Mouse (Mus musculus) forelimb bud, embryonic 11.5 days (tissue): ENCODE results near the gene Mylk.

Source experiments
- DNase-seq: peaks from one replicate; pipeline ENCODE4 v3.0.0-alpha.2; 2012; ENCODE audit warnings: low read depth, low spot score

The Mylk gene

DNA sequence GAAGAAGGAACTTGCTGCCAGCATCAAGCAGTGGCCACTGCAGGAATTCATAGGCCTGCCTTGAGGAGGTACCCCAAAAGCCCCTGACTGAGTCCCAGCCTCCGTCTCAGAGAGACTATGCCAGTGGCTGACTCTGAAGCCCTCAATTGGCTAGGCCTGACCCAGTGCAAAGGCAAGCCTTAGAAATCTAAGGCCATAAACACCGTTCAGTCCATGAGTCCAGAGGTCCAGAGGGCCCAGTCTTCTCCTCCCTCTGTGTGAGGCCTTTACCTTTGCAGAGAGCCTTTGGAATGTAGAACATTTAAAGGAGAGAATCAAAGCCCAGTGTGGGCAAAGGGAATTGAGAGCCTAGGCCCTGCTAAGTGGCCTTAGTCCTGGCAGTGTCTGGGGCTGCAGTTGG is 193.2 kb downstream of the Mylk start:
- DNase-seq = no peak

DNA sequence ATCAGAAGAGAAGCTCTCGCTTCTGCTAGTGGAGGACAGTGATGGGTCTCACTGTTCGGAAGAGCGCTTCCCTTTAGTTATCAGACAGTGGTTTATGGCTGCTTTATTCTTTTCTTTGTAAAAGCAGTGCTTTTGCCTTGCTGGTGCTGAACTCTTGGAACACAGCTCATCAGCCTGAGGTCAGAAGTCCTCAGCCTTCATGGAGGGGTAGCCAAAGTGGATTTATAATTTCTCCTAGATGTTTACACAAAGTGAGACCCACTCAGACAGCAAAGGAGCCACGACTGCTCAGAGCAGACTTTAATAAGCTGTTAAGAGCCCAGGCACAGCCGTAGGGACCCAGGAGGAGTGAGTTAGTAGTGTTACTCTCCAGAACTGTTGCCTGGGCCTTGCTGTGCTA is 194.9 kb downstream of the Mylk start:
- no peak for DNase-seq

DNA sequence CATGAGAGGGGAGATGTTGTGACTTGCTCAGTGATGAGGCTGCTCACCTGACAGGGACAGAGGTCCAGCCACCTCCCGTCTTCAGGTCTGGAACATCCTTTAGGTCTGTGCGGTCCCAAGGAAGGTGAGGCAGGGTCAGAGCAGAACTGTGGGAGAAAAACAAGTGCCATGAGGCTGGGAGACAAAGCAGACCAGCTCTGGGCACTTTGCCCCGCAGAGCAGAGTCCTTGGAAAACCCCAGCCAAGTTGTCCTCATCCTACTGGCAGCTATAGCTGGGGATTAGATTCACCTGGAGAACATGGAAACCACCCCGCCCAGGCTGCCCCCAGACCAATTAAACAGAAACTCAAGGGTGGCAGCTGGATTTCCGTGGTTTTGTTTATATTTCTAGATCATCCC is 195.4 kb downstream of the Mylk start:
- no peak for DNase-seq

DNA sequence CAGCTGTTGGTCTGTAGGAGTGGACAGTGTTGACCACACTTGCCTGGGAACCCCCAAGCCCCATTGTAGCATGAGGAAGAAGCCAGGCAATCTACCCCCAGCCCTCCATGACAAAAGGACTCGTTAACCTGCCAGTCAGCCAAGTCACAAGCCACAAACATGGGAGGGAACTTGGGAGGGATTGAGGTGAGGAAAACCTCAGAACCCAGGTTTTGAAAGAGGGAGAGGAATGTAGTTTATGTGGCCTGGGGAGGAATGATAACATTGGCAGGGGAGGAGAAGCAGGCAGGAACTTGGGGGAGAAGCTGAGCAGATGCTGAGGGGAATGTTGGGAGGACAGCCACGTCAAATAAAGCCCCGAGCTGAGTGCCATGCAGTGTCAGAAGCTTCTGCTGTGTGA is 196.9 kb downstream of the Mylk start:
- DNase-seq = no peak

DNA sequence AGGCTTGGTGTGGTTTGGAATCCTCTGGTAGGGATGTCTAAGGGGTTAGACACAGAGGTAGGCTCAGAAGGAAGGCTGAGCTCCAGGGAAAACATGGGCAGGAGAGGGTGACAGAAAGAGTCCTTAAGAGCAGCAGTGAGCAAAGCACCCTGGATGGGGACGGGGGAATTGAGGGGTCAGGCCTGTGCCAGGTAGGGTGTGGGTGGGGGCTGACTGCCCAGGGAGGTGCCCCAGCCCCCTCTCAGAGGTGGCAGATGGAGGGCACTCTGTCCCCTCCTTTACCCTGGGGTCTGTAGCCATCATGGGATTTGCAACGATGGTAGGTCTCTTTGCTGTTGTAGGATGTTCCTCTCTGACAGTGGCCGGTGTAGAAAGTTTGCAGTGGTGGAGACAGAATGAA is 201.3 kb downstream of the Mylk start:
- no peak for DNase-seq

DNA sequence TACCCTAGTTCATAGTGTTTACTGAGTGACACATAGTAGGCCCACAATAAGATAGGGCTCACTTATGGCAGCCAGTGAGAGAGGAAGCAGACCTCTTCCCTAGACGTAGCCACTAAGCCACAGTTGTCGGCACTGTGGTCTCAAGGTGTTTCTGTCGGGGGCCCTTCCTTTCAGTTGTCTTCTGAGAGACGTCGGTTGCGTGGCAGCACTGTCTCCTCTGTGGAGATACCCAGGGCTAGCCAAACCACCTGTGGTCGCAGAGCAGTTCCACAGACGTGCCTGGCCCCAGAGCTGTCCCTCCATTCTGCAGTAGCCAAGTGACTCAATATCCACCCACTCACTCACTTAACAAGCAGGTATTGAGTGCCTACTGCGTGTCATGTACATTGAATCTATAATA is 205.9 kb downstream of the Mylk start:
- DNase-seq = no peak

DNA sequence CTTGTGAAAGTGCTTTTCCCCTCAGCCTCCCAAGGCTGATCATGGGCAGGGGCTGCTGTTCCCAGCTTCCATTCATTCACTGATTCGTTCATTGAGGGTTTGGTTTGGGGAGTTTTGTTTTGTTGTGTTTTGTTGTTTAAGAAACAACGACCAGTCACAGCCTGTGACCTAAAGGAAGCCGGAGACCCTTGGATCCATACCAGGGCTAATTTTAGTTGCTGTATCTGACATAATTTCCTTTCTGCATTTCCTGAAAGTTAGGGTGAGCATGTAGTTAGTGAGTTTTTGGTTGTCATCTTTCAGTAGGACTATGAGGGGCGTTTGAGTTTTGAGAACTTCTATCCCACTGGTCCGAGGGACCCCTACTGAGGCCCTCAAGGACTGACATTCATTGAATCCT is 207.2 kb downstream of the Mylk start:
- DNase-seq = no peak

DNA sequence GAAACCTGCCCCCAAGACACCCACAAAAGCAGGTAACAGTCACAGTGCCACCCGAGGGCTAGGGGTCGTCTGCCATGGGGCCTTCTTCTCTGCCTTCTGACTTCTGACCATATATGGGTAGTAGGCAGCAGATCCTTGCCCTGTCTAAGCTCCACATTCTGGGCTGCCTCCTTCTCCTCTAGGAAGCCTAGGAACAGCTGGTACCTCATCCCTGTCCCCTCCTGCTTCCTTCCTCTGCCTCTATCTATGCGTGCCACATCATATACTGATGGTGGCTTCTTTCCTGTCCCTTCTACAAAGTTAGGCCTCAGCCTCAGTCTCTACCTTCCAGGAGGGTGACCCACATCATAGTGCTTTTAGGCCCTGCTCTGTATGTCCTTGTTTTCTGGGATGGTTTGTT is 207.8 kb downstream of the Mylk start:
- no peak for DNase-seq

DNA sequence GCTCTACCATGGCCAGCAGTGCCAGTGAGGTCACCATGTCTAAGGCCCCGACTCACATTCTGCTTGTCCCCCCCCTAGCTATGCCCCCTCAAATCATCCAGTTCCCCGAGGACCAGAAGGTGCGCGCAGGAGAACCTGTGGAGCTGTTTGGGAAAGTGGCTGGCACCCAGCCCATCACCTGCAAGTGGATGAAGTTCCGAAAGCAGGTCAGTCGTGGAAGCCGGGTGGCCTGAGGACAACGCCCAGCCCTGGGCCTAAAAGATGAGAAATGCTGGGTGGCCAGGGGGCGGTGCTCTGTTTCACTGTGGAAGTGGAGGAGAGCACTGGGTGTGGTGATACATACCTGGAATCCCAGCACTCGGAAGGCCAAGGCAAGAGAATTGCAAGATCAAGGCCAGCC is 208.5 kb downstream of the Mylk start:
- DNase-seq = no peak

DNA sequence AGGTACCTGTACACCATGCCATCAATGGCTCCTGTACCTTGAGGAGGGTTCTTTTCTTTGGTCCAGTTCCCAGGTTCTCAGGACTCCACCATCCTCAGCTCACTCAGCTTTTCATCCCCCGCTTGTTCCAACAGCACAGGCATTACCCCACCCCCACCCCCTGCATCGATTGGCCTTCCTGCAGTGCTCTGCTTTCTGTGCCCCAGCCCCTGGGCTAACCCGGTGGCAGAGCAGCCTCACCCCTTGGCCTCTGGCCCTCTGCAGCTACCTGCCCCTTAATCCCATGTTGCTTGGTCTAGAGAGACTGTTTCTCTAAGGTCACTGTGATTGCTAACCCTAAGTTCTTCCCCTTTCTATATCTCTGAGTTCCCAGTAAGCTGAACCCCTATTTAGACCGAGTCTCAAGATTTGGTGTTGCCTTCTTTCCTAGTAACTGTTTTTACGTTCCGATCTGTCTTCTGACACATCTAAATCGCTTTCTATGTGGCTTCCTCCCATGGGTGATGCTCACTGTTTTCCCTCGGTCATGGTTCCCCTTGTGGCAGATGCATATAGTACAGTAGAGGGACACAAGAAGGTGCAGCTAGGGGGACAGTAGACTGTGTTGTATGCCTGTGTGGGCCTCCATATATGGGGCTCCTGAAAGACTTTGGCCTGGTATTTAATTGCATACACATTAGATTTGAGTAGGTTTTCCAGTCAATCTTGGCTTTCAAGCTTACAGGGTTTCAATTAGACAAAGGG is 212.6 kb downstream of the Mylk start:
- no peak for DNase-seq

DNA sequence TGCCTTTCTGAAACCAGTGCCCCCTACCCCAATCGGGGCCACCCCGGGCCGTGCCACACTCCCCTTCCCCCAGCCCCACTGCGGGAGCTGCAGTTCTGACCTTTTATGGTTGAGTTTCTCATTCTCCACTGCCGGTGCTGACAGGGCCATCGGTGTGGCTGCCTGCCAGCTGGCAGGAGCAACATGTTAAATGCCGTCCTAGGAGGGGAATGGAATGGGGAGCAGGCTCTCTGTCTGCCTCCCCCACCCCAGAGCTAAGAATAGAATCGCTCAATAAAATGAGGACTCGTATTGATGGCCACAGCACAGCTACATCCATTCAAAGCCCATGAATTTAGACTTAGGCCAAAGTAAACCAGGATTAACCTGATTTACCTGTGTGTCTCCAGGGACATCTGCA is 213.7 kb downstream of the Mylk start:
- no peak for DNase-seq

DNA sequence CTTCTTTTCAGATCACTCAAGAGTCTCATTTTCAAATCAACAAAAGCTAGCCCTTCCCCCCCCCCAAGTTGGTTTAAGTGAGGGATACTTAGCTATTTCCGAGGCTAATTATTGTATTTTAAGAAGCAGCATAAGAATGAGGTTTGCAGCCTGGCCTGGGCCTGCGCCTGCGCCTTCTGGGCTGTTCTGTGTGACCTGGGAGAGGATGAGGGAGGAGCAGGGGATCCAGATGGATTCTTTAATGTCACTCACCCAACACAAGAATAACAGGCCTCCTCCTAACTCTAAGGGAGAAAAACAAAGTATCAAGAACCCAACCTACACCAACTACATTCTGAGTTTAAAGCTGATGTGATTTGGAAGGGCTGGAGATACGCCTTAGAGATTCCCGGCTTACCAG is 214.3 kb downstream of the Mylk start:
- no peak for DNase-seq

DNA sequence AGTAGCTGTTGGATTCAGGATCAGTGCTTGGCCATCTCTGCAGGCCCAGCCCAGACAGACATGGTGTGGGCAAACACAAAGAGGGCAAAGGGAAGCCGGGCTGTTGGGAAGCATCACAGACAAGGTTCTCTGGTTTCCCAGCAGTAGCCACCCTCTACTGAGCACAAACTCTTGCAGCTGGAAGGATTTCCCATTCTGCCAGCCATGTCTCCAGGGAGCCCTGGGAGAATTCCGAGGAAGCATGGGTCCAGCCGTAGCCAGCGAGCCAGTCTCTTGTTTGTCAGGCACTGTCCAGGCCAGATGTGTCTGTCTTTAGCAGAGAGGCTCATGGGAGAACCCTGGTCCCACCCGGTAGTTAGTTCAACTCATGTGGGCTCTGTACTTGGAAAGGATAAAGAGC is 215.2 kb downstream of the Mylk start:
- no peak for DNase-seq

DNA sequence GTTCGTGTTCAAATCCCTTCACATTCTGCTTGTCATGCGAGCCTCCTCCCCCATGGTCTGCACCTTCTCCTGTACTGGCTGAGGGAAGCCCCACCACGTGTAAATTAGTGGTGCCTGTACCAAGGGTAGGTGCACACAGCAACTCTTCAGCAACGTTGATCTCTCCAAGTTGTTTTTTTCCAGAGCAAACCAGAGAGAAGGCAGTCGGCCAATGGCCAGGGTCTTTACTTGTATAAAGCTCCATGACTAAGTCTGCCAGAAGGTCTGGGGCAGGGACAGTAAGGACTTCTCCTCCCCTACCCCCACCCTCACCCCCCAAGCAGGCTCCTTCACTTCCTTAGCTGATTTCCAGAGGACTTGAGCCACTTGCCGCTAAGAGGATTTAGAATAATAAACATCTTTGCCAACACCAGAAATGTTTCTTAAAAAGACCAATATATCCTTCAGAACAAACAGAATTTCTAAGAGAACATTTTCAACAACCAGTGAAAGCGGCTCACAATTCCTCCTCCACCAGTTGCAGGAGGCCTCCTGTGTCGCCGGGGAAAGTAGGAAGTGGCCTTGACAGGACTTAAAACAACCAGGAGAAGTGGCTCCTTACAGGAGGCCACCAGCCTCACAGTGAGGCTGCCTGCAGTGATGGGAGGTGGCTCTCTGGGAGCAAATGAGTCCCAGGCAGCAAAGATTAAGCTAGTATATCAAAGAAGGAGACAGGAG is 216.0 kb downstream of the Mylk start:
- DNase-seq = no peak

DNA sequence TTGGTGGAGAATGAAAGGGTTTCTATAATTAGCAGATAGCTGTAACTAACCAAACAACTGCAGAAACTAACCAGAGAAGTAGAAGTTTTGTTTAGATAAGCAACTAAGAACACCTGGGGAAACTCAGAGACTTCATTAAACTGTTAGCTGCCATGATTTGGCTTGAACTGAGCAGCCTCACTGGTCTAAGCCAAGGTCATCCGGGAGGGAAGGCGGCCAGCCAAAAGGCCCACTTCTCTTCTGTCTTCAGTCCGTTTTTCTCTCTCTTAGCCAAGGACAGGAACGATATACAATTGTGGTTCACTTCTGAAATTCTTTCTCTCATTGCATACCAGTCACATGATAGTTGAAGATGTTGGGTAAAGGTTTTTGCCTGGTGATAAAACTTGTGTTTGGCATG is 217.3 kb downstream of the Mylk start:
- DNase-seq = no peak

DNA sequence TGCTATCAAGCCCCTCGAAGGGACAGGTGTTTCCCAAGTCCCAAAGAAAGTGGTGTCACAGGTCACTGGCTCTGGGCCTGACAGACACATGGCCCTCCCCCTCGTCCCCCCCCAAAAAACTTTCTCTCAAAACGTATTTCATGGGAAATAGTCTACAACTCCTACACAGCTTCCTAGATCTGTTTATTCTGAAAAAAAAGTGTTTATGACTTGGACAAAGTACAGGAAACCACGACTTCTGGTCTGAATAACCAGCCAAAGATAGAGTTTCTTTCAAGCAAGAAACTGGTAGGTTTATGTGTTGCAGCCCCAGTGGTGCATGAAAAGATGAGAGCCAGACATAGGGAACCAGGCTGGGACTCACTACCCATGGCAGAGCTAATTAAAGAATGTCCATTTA is 218.0 kb downstream of the Mylk start:
- DNase-seq = no peak

DNA sequence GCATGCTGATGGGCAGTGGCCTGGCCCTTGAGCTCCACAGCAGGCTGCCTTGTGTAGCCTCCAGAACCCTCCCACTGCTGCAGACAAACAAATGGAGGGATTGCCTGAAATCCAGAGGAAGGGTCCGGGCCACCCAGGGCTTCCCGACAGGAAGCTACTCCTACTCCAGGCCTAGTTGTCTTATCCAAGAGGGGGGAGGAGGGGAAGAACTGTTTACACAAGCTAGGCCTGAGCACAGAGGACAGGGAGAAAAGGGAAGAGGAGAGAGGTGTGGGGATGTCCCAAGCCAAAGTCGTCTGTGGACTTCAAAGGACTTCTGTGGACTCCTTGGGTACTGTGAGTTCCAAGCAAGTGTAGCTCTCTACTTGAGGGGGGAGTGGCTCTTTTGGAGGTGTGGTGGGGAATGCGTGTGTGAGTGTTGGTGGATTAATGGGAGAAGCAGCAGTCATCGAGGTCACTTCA is 221.6 kb downstream of the Mylk start:
- no peak for DNase-seq

DNA sequence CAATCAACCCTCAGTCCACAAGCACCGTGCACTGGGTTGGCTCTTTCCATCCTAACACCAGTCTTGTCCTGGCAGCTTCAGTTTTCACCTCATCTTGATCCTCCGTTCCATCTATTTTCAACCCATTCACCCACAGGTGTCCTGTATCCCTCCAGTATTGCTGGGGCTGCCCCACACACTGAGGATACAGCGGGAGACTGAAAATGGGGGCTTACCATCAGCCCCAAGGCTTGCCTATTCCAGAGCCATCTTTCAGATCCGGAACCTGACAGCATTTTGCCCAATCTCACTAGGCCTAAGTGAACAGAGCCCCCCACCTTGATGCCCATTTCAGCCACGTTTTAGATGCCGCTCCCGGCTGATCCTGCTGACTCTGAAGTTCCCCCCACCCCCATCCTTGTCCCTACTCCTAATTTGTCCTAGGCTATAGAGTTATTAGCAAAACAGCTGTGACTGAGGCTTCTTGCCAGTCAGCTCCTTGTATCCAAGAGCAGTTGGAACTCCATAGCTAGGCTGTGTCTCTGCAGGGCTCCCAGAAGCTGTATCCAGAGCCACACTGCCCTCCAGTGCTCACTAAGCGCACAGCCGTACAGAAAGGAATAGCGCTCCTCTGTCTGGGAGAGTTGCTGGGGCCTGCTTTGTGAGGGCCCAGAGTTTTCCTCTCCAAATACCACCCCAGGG is 222.2 kb downstream of the Mylk start:
- DNase-seq = peak; percentile 80

DNA sequence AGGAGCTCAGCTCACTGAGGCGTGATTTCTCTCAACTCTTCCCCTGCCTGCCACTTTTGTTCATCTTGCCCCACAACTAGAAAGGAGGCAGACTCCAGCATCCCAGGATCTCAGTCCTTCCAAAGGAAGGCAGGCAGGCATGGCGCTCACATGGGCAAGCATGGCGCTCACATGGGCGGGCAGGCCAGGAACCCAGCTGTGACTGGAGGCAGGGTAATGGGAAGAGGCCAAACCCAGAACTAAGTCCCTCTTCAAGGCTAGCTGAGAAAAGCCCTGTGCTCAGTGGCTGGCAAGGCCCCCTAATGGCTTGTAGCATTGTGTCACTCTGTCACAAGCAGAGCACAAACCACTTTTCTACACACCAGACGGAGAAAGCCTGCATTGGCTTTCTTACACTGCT is 223.2 kb downstream of the Mylk start:
- DNase-seq = no peak

DNA sequence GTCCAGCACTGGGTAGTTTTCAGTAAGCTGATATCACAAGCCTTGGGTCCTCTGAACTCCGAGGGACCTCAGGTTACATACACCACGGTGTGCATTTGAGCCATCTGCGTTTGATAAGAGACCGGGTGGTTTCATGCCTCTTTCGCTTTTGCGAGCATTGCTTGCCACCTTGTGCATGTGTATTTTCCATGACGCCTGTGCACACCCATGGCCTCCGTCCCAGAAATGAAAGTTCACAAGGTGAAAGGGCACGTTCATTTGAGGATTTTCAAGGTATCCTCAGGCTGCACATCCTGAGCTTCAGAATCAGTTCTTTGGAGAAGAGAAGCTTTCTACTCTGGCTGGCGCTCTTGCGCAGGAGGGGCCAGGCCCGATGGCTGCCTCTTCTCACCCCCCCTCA is 227.5 kb downstream of the Mylk start:
- DNase-seq = peak; percentile 18

DNA sequence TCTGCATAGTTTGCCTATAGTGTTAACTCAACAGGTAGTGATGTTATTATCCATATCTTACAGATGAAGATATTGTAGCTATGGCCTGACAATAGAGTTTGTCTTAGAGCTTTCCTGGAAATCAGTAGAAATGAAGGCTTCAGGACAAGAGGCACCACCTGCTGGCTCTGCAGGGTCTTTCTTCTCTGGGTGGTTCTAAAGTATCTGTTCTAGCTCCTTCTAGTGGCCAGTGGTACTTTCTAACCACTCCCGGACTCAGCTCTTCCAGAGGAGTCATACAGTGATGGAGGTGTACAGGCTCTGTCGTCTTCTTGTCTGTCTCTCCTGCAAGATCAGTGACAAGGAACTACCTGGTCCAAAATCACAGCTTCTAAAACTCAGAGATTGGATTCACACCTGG is 230.5 kb downstream of the Mylk start:
- no peak for DNase-seq

DNA sequence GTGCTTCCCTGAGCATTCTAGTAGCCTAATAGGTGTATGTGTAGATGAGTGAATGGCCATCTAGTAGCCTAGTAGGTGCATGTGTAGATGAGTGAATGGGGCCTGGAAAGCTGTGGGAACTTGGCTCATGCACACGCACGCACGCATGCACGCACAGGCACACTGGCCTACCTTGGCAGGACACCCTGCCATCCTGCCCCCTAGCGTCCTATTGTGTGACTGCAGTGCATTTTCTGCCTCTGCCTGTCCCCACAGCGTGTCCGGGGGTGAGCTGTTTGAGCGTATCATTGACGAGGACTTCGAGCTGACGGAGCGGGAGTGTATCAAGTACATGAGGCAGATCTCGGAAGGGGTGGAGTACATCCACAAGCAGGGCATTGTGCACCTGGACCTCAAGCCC is 231.6 kb downstream of the Mylk start:
- no peak for DNase-seq

DNA sequence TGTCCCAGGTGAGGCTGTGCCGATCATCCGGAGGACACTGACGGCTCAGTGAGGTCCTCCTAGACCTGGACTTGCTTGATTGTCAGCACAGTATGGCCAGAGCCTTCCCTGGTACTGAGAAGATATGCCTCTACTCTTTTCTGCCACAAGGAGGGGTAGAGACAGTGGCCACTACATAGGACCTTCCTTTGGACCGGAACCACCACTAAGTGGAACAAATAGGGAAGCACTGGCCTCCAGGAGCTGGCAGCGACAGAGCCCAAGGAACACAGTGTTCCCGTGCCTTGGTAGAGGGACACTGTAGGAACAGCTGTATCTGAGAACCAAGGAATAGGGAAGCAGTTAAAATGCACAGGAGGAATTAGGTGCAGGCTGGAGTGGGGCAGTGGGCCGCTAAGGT is 233.0 kb downstream of the Mylk start:
- DNase-seq = no peak
